In genomic region chr1:63999481-63999880, GRCm38 (mm10) we compare ENCODE assay signal across 10 mouse cellular contexts.
DNase-seq lines count a peak whose midpoint lies in the region; ATAC-seq and TF ChIP-seq lines count a peak whose summit lies in the region.
"Had no signal": no experiment of that assay in that cellular context is flagged by ENCODE, and none has a peak within 500 bp of the region (broad histone marks: within the 10 kb centered on the region; RNA-seq: fewer than 3 reads in every experiment).

No protein-coding gene starts in this region.

- peaks cover 21% of the 10 kb centered on the region for H3K4me1 ChIP-seq in heart, embryonic 10.5 days
- H3K4me1 ChIP-seq in cerebellum, adult 2 months (ENCODE audit: control insufficient read depth, insufficient read depth, low read length) = peaks cover 13% of the 10 kb centered on the region
- H3K4me1 ChIP-seq in intestine, embryonic 16.5 days (ENCODE audit: control insufficient read depth, insufficient read depth, low read length) = peaks cover 12% of the 10 kb centered on the region

- no peak overlapping the region for H3K4me2 ChIP-seq in intestine, embryonic 16.5 days (ENCODE audit: low read depth, low read length)
- H3K4me2 ChIP-seq: kidney, embryonic 15.5 days; limb, embryonic 12.5 days had no signal

- no peak for TF ChIP-seq POLR2A in cerebellum, adult 2 months (IDR thresholded peaks at IDR 0.05; ENCODE audit: borderline replicate concordance, insufficient read depth, low read length)

- H3K36me3 ChIP-seq in heart, embryonic 10.5 days = no peaks in the 10 kb centered on the region
- H3K36me3 ChIP-seq in intestine, embryonic 16.5 days (ENCODE audit: control insufficient read depth, insufficient read depth, low read length) = no peaks in the 10 kb centered on the region
- H3K36me3 ChIP-seq: kidney, embryonic 15.5 days; limb, embryonic 12.5 days had no signal

- TF ChIP-seq CTCF in cerebellum, adult 2 months (IDR thresholded peaks at IDR 0.05; ENCODE audit: borderline replicate concordance, insufficient read depth, low read depth, low read length) = no peak

- H3K27ac ChIP-seq in heart, embryonic 10.5 days = no peak overlapping the region
- H3K27ac ChIP-seq in cerebellum, adult 2 months (ENCODE audit: insufficient read depth, low read length) = peak overlapping the region; percentile 23
- H3K27ac ChIP-seq in intestine, embryonic 16.5 days (ENCODE audit: low read length) = no peak overlapping the region
- H3K27ac ChIP-seq: kidney, embryonic 15.5 days; limb, embryonic 12.5 days had no signal

- H3K4me3 ChIP-seq in heart, embryonic 10.5 days = no peak overlapping the region
- no peak overlapping the region for H3K4me3 ChIP-seq in cerebellum, adult 2 months (replicated peaks; ENCODE audit: insufficient read depth, low read depth, low read length)
- no peak overlapping the region for H3K4me3 ChIP-seq in intestine, embryonic 16.5 days (ENCODE audit: low read length)
- H3K4me3 ChIP-seq: kidney, embryonic 15.5 days; limb, embryonic 12.5 days had no signal

- no peaks in the 10 kb centered on the region for H3K27me3 ChIP-seq in heart, embryonic 10.5 days (ENCODE audit: insufficient read depth, poor library complexity, severe bottlenecking)
- no peaks in the 10 kb centered on the region for H3K27me3 ChIP-seq in cerebellum, adult 2 months (ENCODE audit: control insufficient read depth, insufficient read depth, low read length)
- H3K27me3 ChIP-seq in intestine, embryonic 16.5 days (replicated peaks; ENCODE audit: control insufficient read depth, insufficient read depth, low read length) = no peaks in the 10 kb centered on the region
- H3K27me3 ChIP-seq: kidney, embryonic 15.5 days had no signal

- DNase-seq in heart, adult 11 months = peak; percentile 96
- DNase-seq in heart, embryonic 10.5 days (ENCODE audit: low spot score) = no peak
- peak; percentile 26 for DNase-seq in NIH3T3 (ENCODE audit: low read depth)
- DNase-seq in cerebellum, adult 2 months = peak; percentile 75 to 77
- DNase-seq in heart, adult 8-10 months (ENCODE audit: low spot score) = peak; percentile 57
- DNase-seq in frontal cortex, postnatal 25 days (ENCODE audit: low spot score in 2 of 2) = no peak
- no peak for DNase-seq in left cerebral cortex, adult 18-20 months (ENCODE audit: low spot score in 2 of 2)

- WGBS in heart, embryonic 10.5 days = 70% methylated on average over 8 of the region's 8 CpGs
- 13% methylated on average over 8 of the region's 8 CpGs for WGBS in cerebellum, adult 2 months
- WGBS in intestine, embryonic 16.5 days = 80% methylated on average over 8 of the region's 8 CpGs

- no peak overlapping the region for H3K9ac ChIP-seq in intestine, embryonic 16.5 days (ENCODE audit: low read depth, low read length)
- H3K9ac ChIP-seq: kidney, embryonic 15.5 days; limb, embryonic 12.5 days had no signal

- no peak for ATAC-seq in intestine, embryonic 16.5 days

- H3K9me3 ChIP-seq in heart, embryonic 10.5 days = no peaks in the 10 kb centered on the region
- no peaks in the 10 kb centered on the region for H3K9me3 ChIP-seq in intestine, embryonic 16.5 days (ENCODE audit: control insufficient read depth, low read length)
- H3K9me3 ChIP-seq: kidney, embryonic 15.5 days; limb, embryonic 12.5 days had no signal

Comparison
In these comparisons a context has a peak if more than half of its experiments do, and no peak if none do; other contexts are left out.
1. DNase-seq: peak in heart, adult 11 months (single experiment), NIH3T3 (single experiment), cerebellum, adult 2 months (2 of 2) and heart, adult 8-10 months (single experiment); none in heart, embryonic 10.5 days (single experiment), frontal cortex, postnatal 25 days (0 of 2) and left cerebral cortex, adult 18-20 months (0 of 2).